Mouse (Mus musculus) limb, embryonic 12.5 days (tissue): ENCODE measurements around the gene Kcnq1. TPM values are rescaled to one million over a fixed set of nuclear protein-coding genes. Genes with fewer than 3 reads are reported as not detected.
A peak's percentile ranks its signal among the peaks of the same experiment; 100 is the strongest.

Experiments
- ATAC-seq: fragments of 200-750 bp; cut with Nextera tagmentation; 2 replicates; pipeline ENCODE4 v1.8.0; 2017; ENCODE audit warnings: low read depth, moderate TSS enrichment; ENCODE audit not compliant: insufficient number of reproducible peaks, insufficient read depth, low FRiP score, low TSS enrichment
- H3K27ac ChIP-seq: fragments of 300-500 bp; sonication (generic); 2 replicates; pipeline ENCODE4 v1.5.1; 2016; ENCODE audit warnings: mild to moderate bottlenecking, moderate library complexity
- H3K27me3 ChIP-seq: fragments of 300-500 bp; sonication (generic); 2 replicates; pipeline ENCODE4 v1.6.1; 2016; ENCODE audit warnings: mild to moderate bottlenecking, moderate library complexity
- H3K36me3 ChIP-seq: fragments of 300-500 bp; sonication (generic); 2 replicates; pipeline ENCODE4 v1.6.1; 2016; ENCODE audit warnings: mild to moderate bottlenecking, moderate library complexity
- H3K4me1 ChIP-seq: fragments of 300-500 bp; sonication (generic); replicated peaks from 2 replicates; pipeline ENCODE4 v1.6.1; 2016
- H3K4me2 ChIP-seq: fragments of 300-500 bp; sonication (generic); 2 replicates; pipeline ENCODE4 v1.6.1; 2016; ENCODE audit warnings: mild to moderate bottlenecking, moderate library complexity
- H3K4me3 ChIP-seq: fragments of 300-500 bp; sonication (generic); replicated peaks from 2 replicates; pipeline ENCODE4 v1.5.1; 2016; ENCODE audit warnings: mild to moderate bottlenecking
- H3K9ac ChIP-seq: fragments of 300-500 bp; sonication (generic); replicated peaks from 2 replicates; pipeline ENCODE4 v1.6.1; 2016; ENCODE audit warnings: mild to moderate bottlenecking, moderate library complexity
- H3K9me3 ChIP-seq: fragments of 300-500 bp; sonication (generic); 2 replicates; pipeline ENCODE4 v1.6.1; 2016; ENCODE audit warnings: mild to moderate bottlenecking, moderate library complexity
- WGBS: fragments of 180-500 bp; shearing (Covaris S2); methylation state at CpG from one replicate; pipeline ENCODE4 v1.1.7; 2016; 5-methylcytosine and 5-hydroxymethylcytosine counted together
- polyA plus RNA-seq: library from polyadenylated mRNA; unstranded; fragments of >200 nt; fragmentation: Nextera tagmentation; extraction: Ambion mirVana; gene quantifications from 2 replicates; pipeline ENCODE4 v1.2.1, GENCODE M21; 2016

The Kcnq1 gene
- polyA plus RNA-seq, 1 experiment from 2014 or later, result 0.94 TPM

DNA sequence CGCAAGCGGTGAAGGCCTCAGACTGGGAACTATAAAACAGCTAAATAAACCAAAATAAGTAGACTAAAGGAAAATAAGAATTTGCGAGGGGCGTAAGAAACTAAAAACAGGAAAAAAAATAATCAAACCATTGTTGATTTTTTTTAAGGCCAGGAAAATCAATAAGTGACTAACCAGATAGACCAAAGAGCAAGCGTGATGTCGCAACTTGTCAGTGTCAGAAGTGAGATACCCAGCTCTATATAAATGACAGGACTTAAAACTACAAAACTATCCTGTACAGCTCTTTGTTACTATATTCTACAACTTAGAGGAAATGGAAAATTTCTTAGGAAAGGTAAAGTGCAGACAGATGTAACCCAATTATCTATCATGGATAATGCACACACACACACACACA, 97.7 kb downstream of the Kcnq1 start:
- no peak overlapping the region for H3K4me3 ChIP-seq
- no peak overlapping the region for H3K27ac ChIP-seq
- H3K27me3 ChIP-seq, result 0 out of 2 replicates have a peak, but pooled peaks cover 2% of the 10 kb centered on the region
- no peak for ATAC-seq
- 88% methylated on average over 6 of the region's 6 CpGs for WGBS
- no peaks in the 10 kb centered on the region for H3K9me3 ChIP-seq
- no peak overlapping the region for H3K9ac ChIP-seq
- no peaks in the 10 kb centered on the region for H3K36me3 ChIP-seq
- no peaks in the 10 kb centered on the region for H3K4me1 ChIP-seq
- no peak overlapping the region for H3K4me2 ChIP-seq

DNA sequence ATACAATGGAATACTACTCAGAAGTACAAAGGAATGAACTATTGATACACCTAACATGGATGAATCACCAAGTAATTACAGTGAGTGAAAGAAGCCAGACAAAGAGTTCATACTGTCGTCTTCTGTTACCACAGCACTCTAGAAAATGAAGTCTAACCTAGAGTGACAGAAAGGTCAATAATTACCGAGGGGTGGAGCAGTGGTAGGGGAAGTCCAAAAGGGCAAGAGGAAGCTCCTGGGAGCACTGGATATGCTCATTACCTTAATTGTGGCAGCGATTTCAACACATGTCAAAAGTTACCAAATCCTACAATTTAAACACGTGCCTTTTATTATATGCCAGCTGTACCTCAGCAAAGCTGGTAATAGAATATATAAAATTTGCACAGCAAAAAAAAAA, 100.9 kb downstream of the Kcnq1 start:
- WGBS, result 51% methylated on average over 4 of the region's 4 CpGs
- ATAC-seq, result no peak
- H3K27me3 ChIP-seq, result no peaks in the 10 kb centered on the region

DNA sequence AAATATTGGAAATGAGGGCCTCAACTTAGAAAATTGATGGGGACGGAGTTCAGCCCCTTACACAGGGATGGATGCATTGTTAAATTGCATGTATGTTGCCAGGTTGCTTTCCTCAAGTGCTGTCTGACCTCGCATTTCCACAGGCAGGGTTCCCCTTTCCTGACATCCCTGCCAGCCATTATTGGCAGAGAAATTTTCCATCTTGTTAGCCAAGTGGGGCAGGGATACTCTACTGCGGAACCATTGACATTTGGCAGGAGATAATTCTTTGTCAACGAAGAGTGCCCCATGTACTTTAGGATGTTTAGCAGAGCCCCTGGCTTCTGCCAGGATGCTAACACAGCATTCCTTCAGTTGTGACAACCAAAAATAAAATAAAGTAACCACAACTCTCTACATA, 104.6 kb downstream of the Kcnq1 start:
- Histone ChIP-seq H3K9ac (no peak overlapping the region), H3K27ac (no peak overlapping the region)

More for the DNA sequence above, 100.9 kb downstream of the Kcnq1 start:
- H3K4me3 ChIP-seq, result no peak overlapping the region
- H3K4me1 ChIP-seq, result no peaks in the 10 kb centered on the region
- H3K36me3 ChIP-seq, result no peaks in the 10 kb centered on the region
- no peak overlapping the region for H3K27ac ChIP-seq
- H3K9ac ChIP-seq, result no peak overlapping the region
- no peaks in the 10 kb centered on the region for H3K9me3 ChIP-seq
- no peak overlapping the region for H3K4me2 ChIP-seq

DNA sequence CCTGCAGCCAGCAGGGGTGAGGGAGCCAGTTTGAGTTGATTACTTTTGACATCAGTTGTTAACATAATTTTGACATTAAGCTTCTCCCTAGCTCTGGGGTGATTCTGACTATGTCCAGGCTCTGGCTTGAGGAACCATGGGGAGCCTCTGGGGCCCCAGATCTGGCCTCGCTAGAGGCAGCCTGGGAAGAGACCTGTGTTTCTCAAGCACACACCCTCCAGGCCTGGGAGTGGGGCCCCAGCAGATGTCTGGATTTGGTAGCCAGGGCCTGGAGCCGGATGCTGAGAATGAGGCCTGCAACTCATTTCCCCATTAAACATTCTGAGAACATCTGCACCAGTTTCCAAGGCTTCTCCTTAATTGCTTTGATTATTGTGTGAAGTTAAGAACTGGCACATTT, 145.0 kb downstream of the Kcnq1 start:
- no peak overlapping the region for H3K4me2 ChIP-seq
- H3K27ac ChIP-seq, result no peak overlapping the region
- H3K4me3 ChIP-seq, result no peak overlapping the region
- 48% methylated on average over 2 of the region's 2 CpGs for WGBS
- no peak overlapping the region for H3K9ac ChIP-seq
- H3K27me3 ChIP-seq, result no peaks in the 10 kb centered on the region
- ATAC-seq, result no peak
- H3K4me1 ChIP-seq, result peaks cover 12% of the 10 kb centered on the region; the same call in 1 of the 2 replicates
- peaks cover 42% of the 10 kb centered on the region for H3K36me3 ChIP-seq
- H3K9me3 ChIP-seq, result peaks cover 27% of the 10 kb centered on the region

More for the DNA sequence above, 104.6 kb downstream of the Kcnq1 start:
- no peaks in the 10 kb centered on the region for H3K9me3 ChIP-seq
- no peaks in the 10 kb centered on the region for H3K36me3 ChIP-seq
- no peak overlapping the region for H3K4me2 ChIP-seq
- no peaks in the 10 kb centered on the region for H3K4me1 ChIP-seq
- 78% methylated on average over 4 of the region's 4 CpGs for WGBS
- no peak for ATAC-seq
- H3K27me3 ChIP-seq, result no peaks in the 10 kb centered on the region
- H3K4me3 ChIP-seq, result no peak overlapping the region

DNA sequence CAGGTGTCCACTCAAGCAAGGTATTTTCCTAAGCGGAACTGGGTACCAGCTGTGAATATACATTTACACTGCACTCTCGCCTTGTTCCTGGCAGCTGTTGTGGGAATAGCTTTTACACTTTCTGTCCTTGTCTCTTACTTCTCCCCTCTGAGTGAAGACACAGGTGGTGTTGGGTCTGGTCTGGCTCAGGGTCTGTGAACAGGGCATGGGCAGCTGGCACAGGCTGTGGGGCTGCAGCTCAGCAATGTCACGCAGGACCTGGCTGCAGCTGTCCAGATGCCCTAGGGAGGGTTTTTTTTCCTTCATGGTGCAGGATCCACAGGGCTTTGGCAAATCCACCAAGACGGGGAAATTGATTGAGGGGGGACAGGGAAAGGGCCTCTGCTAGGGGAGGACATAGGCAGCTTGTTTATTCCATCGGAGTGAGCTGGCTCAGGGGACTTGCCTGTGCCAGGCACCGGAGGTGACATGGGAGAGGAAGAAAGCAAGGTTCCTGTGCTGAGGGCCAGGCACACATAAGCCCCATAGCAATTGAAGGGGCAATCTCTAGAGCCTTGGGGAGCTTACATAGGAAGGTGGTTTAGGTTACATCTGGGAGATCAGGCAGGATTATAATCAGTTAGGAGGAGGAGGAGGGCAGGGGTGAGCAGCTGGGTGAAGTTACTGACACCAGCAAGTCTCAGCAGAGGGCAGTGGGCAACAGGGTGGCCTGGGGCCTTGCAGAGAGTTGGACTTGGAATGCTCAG, 147.1 kb downstream of the Kcnq1 start:
- Histone ChIP-seq H3K9me3 (peaks cover 27% of the 10 kb centered on the region), H3K4me1 (peaks cover 12% of the 10 kb centered on the region; the same call in 1 of the 2 replicates), H3K4me3 (no peak overlapping the region), H3K27me3 (no peaks in the 10 kb centered on the region), H3K4me2 (no peak overlapping the region), H3K27ac (peak overlapping the region; percentile 64), H3K9ac (no peak overlapping the region), H3K36me3 (peaks cover 45% of the 10 kb centered on the region)
- peak; percentile 66 for ATAC-seq
- WGBS, result 59% methylated on average over 6 of the region's 6 CpGs

DNA sequence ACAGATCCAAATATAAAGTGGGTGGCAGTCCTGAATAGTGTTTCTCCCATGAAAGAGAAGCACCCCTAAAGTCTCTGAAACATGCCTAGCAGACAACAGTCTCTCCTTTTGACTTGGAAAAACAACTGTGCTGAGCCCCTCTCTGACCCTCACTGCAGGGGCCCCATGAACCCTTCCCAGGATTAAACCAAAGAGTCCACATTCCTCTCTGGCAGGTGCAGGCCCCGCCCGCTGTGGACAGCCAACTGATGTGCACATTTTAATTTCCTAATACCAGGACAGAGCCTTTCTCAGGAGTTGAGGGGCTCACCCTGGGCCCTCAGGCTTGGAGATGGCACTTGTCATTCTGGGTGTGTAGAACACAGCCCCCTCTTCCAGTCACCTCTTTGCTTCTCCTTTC, 148.7 kb downstream of the Kcnq1 start:
- H3K4me3 ChIP-seq, result no peak overlapping the region
- H3K36me3 ChIP-seq, result peaks cover 40% of the 10 kb centered on the region
- H3K4me2 ChIP-seq, result no peak overlapping the region
- no peak overlapping the region for H3K9ac ChIP-seq
- ATAC-seq, result no peak
- WGBS, result 92% methylated on average over 2 of the region's 2 CpGs
- H3K27ac ChIP-seq, result no peak overlapping the region
- H3K9me3 ChIP-seq, result peaks cover 21% of the 10 kb centered on the region
- H3K27me3 ChIP-seq, result no peaks in the 10 kb centered on the region
- peaks cover 12% of the 10 kb centered on the region; the same call in 1 of the 2 replicates for H3K4me1 ChIP-seq

DNA sequence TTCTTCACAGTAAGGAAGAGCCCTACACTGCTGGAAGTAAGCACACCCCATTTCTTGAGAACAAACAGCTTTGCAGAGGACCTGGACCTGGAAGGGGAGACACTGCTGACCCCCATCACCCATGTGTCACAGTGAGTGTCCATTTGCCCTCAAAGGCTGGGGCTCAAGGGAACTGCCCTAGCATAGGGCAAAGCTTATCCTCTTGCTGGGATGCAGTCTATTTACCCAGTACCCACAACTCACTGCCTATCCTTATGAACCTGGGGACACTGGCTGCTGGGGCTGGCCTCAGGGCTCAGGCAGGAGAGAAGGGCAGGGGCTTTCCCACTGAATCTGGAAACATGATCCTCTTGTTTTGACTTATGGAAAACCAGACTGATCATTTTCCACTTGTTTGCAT, 155.1 kb downstream of the Kcnq1 start:
- no peaks in the 10 kb centered on the region for H3K9me3 ChIP-seq
- H3K4me2 ChIP-seq, result no peak overlapping the region
- peaks cover 22% of the 10 kb centered on the region for H3K4me1 ChIP-seq
- H3K4me3 ChIP-seq, result no peak overlapping the region
- no peaks in the 10 kb centered on the region for H3K27me3 ChIP-seq
- ATAC-seq, result no peak
- no peak overlapping the region for H3K27ac ChIP-seq
- H3K9ac ChIP-seq, result no peak overlapping the region
- 0 out of 2 replicates have a peak, but pooled peaks cover 3% of the 10 kb centered on the region for H3K36me3 ChIP-seq

DNA sequence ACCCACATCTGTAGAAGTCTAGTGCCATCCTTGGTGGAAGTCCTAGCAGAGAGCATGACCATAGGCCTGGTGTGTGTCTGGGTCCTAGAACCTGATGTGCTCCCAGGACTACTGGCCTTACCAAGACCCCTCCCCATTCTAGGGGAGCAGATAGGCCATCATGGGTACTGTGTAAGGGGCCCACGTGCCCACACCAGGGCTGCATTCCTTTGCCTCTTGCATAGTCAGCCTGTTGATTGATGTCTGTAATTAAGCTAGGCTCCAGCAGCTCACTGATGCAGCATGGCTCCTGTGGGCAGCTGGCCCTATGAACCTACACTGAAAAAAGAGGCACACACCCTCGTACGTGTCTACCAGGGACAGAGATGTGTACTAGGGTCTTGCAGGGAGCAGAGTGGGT, 157.4 kb downstream of the Kcnq1 start:
- Histone ChIP-seq H3K9me3 (no peaks in the 10 kb centered on the region), H3K36me3 (peaks cover 5% of the 10 kb centered on the region; the same call in 1 of the 2 replicates), H3K4me3 (no peak overlapping the region), H3K4me2 (no peak overlapping the region), H3K4me1 (peaks cover 23% of the 10 kb centered on the region), H3K27ac (no peak overlapping the region), H3K9ac (no peak overlapping the region), H3K27me3 (no peaks in the 10 kb centered on the region)
- peak; percentile 59 for ATAC-seq
- WGBS, result 30% methylated on average over 3 of the region's 3 CpGs

DNA sequence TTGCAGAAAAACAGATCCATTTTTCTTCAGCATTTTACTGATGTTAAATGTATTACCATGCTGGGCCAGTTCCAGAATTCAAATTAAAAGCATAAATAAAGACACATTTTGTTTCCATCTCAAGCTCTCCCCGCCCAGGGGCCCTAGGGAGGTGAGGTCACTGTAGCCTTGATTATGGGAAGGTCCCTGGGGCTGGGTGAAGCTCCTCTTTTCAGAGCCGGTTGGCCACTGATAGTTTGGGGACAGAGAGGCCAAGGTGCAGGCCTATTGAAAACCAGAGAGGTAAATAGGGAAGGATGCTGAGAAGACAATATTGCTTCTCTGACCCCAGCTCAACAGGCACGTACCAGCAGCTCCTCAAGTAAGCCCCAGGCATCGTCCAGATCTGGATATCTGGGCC, 157.8 kb downstream of the Kcnq1 start:
- no peak overlapping the region for H3K27ac ChIP-seq
- peaks cover 23% of the 10 kb centered on the region for H3K4me1 ChIP-seq
- peaks cover 5% of the 10 kb centered on the region; the same call in 1 of the 2 replicates for H3K36me3 ChIP-seq
- H3K27me3 ChIP-seq, result no peaks in the 10 kb centered on the region
- no peak for ATAC-seq
- H3K9me3 ChIP-seq, result no peaks in the 10 kb centered on the region
- H3K4me2 ChIP-seq, result no peak overlapping the region
- WGBS, result 79% methylated on average over 4 of the region's 4 CpGs
- H3K4me3 ChIP-seq, result no peak overlapping the region
- no peak overlapping the region for H3K9ac ChIP-seq

DNA sequence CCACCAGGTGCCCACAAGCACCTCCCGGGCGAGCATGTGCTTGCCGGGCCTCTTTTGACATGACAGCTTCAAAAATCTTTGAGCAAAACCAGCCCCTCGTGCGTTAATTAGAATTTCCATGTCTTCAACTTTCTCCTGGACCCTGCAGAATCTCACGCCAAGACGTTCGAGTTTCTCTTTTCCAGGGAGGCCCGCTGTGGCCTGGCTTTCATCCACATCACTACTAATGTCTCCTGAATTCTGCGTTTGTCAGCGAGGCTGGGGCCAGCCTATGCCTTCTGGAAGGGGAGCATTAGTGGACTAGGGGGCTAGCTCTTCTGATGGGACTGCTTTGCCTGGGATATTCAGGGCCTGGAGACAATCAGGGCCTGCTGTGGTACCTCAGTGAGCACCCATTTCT, 159.2 kb downstream of the Kcnq1 start:
- H3K27me3 ChIP-seq, result no peaks in the 10 kb centered on the region
- no peak for ATAC-seq
- 78% methylated on average over 11 of the region's 11 CpGs for WGBS
- no peak overlapping the region for H3K4me3 ChIP-seq
- H3K4me1 ChIP-seq, result peaks cover 23% of the 10 kb centered on the region
- H3K9me3 ChIP-seq, result no peaks in the 10 kb centered on the region
- peaks cover 14% of the 10 kb centered on the region; the same call in 1 of the 2 replicates for H3K36me3 ChIP-seq
- H3K27ac ChIP-seq, result no peak overlapping the region
- no peak overlapping the region for H3K4me2 ChIP-seq
- H3K9ac ChIP-seq, result no peak overlapping the region

DNA sequence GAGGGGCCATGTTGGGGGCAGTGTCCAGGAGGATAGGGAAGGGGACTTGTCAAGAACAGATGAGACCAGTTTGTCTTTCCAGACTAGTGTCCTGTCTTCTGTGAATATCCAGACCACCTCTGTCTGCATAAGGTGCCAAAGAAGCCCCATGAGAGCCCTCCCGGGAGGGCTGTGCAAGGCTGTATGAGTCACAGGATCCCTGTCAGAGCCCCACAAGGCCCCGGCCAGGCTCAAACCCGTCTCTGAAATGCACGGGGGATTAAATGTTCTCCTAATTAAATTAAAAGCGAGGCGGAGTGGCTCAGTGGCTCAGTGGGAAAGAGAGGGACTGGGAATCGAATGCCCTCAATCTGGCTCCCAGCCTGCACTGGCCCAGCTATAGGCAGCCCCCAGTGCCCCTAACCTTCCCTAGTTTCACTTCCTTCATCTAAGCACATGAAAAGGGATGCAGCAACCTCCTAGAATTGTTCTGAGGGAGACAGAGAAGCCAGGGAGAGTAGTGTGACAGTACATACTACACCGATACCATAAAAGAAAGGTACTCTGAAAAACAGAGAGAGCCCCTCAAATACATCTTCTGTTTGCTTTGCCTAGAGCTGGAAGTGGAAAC, 159.8 kb downstream of the Kcnq1 start:
- Histone ChIP-seq H3K4me3 (no peak overlapping the region), H3K4me2 (no peak overlapping the region), H3K36me3 (peaks cover 17% of the 10 kb centered on the region; the same call in 1 of the 2 replicates), H3K4me1 (peaks cover 23% of the 10 kb centered on the region), H3K9ac (no peak overlapping the region), H3K27me3 (no peaks in the 10 kb centered on the region), H3K9me3 (no peaks in the 10 kb centered on the region), H3K27ac (no peak overlapping the region)
- no peak for ATAC-seq
- WGBS, result 53% methylated on average over 8 of the region's 8 CpGs
